Mouse (Mus musculus) limb, embryonic 10.5 days (tissue): ENCODE measurements at regions not wholly inside any gene's neighbourhood (a gene's known extent, or its start where the extent isn't known, plus 50 kb on each side); places are given as distances from the start of the nearest gene placed in this dataset.

Experiments used
- DNase-seq: peaks from one replicate; pipeline ENCODE4 v3.0.0-alpha.2; 2017; ENCODE audit warnings: low spot score
- H3K27ac ChIP-seq: fragments of 300-500 bp; sonication (generic); 2 replicates; pipeline ENCODE4 v1.5.1; 2016; ENCODE audit warnings: mild to moderate bottlenecking
- H3K27me3 ChIP-seq: fragments of 300-500 bp; sonication (generic); 2 replicates; pipeline ENCODE4 v1.6.1; 2016; ENCODE audit warnings: low read depth, mild to moderate bottlenecking; ENCODE audit not compliant: poor library complexity, severe bottlenecking
- H3K36me3 ChIP-seq: fragments of 300-500 bp; sonication (generic); 2 replicates; pipeline ENCODE4 v1.6.1; 2016; ENCODE audit warnings: mild to moderate bottlenecking, moderate library complexity
- H3K4me1 ChIP-seq: fragments of 300-500 bp; sonication (generic); 2 replicates; pipeline ENCODE4 v1.6.1; 2016
- H3K4me3 ChIP-seq: fragments of 300-500 bp; sonication (generic); 2 replicates; pipeline ENCODE4 v1.5.1; 2016; ENCODE audit warnings: mild to moderate bottlenecking, moderate library complexity
- H3K9me3 ChIP-seq: fragments of 300-500 bp; sonication (generic); replicated peaks from 2 replicates; pipeline ENCODE4 v1.6.1; 2016; ENCODE audit warnings: mild to moderate bottlenecking

DNA sequence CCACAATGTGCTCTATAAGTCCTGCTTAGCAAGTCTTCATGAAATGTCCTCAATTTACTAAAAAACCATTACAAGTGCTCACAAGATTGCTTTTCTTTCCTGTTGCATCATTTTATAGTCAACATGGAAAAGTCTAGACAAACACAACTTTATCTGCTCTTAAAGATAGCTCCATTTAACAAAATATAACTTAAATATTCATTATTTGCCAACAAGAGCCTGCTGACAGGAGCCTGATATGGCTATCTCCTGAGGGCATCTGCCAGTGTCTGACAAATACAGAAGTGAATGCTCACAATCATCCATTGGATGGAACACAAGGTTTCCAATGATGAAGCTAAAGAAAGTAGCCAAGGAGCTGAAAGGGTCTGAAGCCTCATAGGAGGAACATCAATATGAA, 197.8 kb downstream of the Ndufa4 start:
- Histone ChIP-seq H3K27me3 (no peaks in the 10 kb centered on the region), H3K9me3 (no peaks in the 10 kb centered on the region), H3K27ac (no peak overlapping the region), H3K4me3 (no peak overlapping the region), H3K4me1 (no peaks in the 10 kb centered on the region), H3K36me3 (no peaks in the 10 kb centered on the region)
- no peak for DNase-seq
